7 mouse cellular contexts compared by ENCODE assay signal in genomic region chr12:71830139-71830538, GRCm38 (mm10). TPM values are rescaled to one million over a fixed set of nuclear protein-coding genes. Genes with fewer than 3 reads are reported as not detected.
DNase-seq lines count a peak whose midpoint lies in the region; ATAC-seq and TF ChIP-seq lines count a peak whose summit lies in the region.

No protein-coding gene starts in this region.

- H3K27me3 ChIP-seq in erythroblast, embryonic 14.5 days (ENCODE audit: control insufficient read depth) = no peaks in the 10 kb centered on the region; the same call in 1 of the 2 replicates
- no peaks in the 10 kb centered on the region for H3K27me3 ChIP-seq in liver, adult 2 months (ENCODE audit: control insufficient read depth, insufficient read depth, low read length)
- no peaks in the 10 kb centered on the region for H3K27me3 ChIP-seq in stomach, postnatal 0 days (ENCODE audit: control insufficient read depth, insufficient read depth, low read length)

- peak overlapping the region; percentile 79 for H3K9ac ChIP-seq in liver, adult 2 months (ENCODE audit: low read depth, low read length)
- H3K9ac ChIP-seq in stomach, postnatal 0 days (ENCODE audit: low read length) = peak overlapping the region; percentile 65

- H3K36me3 ChIP-seq in erythroblast, embryonic 14.5 days (ENCODE audit: control insufficient read depth) = peaks cover 12% of the 10 kb centered on the region
- no peaks in the 10 kb centered on the region for H3K36me3 ChIP-seq in liver, adult 2 months (ENCODE audit: control insufficient read depth, insufficient read depth, low read length)
- H3K36me3 ChIP-seq in stomach, postnatal 0 days (ENCODE audit: control insufficient read depth, insufficient read depth, low read length) = no peaks in the 10 kb centered on the region

- TF ChIP-seq POLR2A in liver, adult 2 months (IDR thresholded peaks at IDR 0.05; ENCODE audit: extremely low read depth, insufficient read depth, low read length) = no peak

- TF ChIP-seq EP300 in stomach, postnatal 0 days (optimal IDR thresholded peaks at IDR 0.05) = no peak

- no peaks in the 10 kb centered on the region for H3K9me3 ChIP-seq in erythroblast, embryonic 14.5 days (ENCODE audit: control insufficient read depth, low read length)
- no peaks in the 10 kb centered on the region for H3K9me3 ChIP-seq in stomach, postnatal 0 days (ENCODE audit: control insufficient read depth, low read length)

- TF ChIP-seq CTCF in liver, adult 2 months (IDR thresholded peaks at IDR 0.05; ENCODE audit: low read depth, low read length) = no peak
- no peak for TF ChIP-seq CTCF in stomach, postnatal 0 days (IDR thresholded peaks at IDR 0.05; ENCODE audit: low read depth)

- H3K4me2 ChIP-seq in stomach, postnatal 0 days (replicated peaks; ENCODE audit: low read depth) = peak overlapping the region; percentile 76

- peak overlapping the region; percentile 78 for H3K4me3 ChIP-seq in erythroblast, embryonic 14.5 days (replicated peaks)
- peak overlapping the region; percentile 83 for H3K4me3 ChIP-seq in liver, adult 2 months (ENCODE audit: insufficient read depth, low read depth, low read length)
- H3K4me3 ChIP-seq in stomach, postnatal 0 days (ENCODE audit: low read depth, low read length) = peak overlapping the region; percentile 86

- WGBS in liver, adult 2 months = 11% methylated on average over 10 of the region's 10 CpGs
- WGBS in stomach, postnatal 0 days = 15% methylated on average over 10 of the region's 10 CpGs

- H3K79me2 ChIP-seq in liver, adult 2 months (ENCODE audit: control insufficient read depth, insufficient read depth, low read length) = peaks cover 13% of the 10 kb centered on the region; the same call in 1 of the 2 replicates

- peak; percentile 4 for DNase-seq in thymus, postnatal 0 days (ENCODE audit: low spot score)
- no peak for DNase-seq in thymus, postnatal 14 days
- DNase-seq in liver, adult 2 months (ENCODE audit: extremely low read depth, low read depth, low spot score) = no peak
- DNase-seq in stomach, postnatal 0 days (ENCODE audit: low spot score) = no peak
- DNase-seq in cerebellum, adult 11 months = no peak
- no peak for DNase-seq in ovary, adult 18-20 months (ENCODE audit: low spot score)

- peaks cover 51% of the 10 kb centered on the region for H3K4me1 ChIP-seq in erythroblast, embryonic 14.5 days (ENCODE audit: control insufficient read depth)
- peaks cover 15% of the 10 kb centered on the region for H3K4me1 ChIP-seq in liver, adult 2 months (ENCODE audit: control insufficient read depth, insufficient read depth, low read length)
- no peaks in the 10 kb centered on the region; the same call in 1 of the 2 replicates for H3K4me1 ChIP-seq in stomach, postnatal 0 days (replicated peaks; ENCODE audit: control insufficient read depth, insufficient read depth)

- H3K27ac ChIP-seq in liver, adult 2 months (replicated peaks; ENCODE audit: insufficient read depth, low read depth, low read length) = peak overlapping the region; percentile 39
- no peak overlapping the region for H3K27ac ChIP-seq in stomach, postnatal 0 days (replicated peaks)

- ATAC-seq in stomach, postnatal 0 days (ENCODE audit: low FRiP score, low TSS enrichment) = no peak

RNA-seq across cellular contexts. Expression of gene Daam1, which starts 0.7 kb away (rescaled TPM):
- polyA plus RNA-seq in thymus, postnatal 0 days (2015; fragmentation: Nextera tagmentation; extraction: Ambion mirVana) = 3.8 TPM in 2 replicates
- polyA plus RNA-seq in erythroblast, embryonic 14.5 days (2012) = 1.7 and 2.2 TPM in 2 replicates
- total RNA-seq in liver, adult 2 months (2014; rRNA removed) = 32.3 and 33.4 TPM in 2 replicates
- polyA plus RNA-seq in liver, adult 2 months (2012; rRNA removed) = 5.5 and 7.7 TPM in 2 replicates
- 6.9 and 7.2 TPM in 2 replicates for polyA plus RNA-seq in stomach, postnatal 0 days (2015; fragmentation: Nextera tagmentation; extraction: Ambion mirVana)
